Mouse (Mus musculus) NIH3T3 (cell line): ENCODE results near the gene Acap2.

ENCODE experiments used
- DNase-seq: peaks from one replicate; pipeline ENCODE4 v3.0.0-alpha.2; 2012; ENCODE audit warnings: low read depth

Gene Acap2

DNA sequence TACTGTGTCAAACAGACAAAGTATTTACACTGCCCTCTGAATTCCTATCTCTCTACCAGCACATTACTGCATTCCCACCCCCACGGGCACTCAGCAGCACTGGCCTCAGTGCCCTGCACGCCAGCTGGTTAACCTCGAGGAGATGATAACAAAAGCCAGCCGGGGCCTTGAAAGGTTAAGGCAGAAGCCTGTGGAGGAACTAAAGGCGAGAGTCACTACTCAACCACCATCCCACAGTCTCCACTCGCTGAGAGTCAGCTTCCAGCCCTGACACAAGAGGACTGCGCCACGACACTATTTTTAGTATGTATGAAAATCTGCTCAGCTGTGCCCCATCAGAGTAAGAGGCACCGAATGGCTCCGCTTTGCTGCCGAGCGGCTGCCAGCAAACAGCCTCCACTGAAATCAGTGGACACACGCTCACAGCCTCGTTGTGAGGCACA lies 154.8 kb downstream of the Acap2 start:
- no peak for DNase-seq

DNA sequence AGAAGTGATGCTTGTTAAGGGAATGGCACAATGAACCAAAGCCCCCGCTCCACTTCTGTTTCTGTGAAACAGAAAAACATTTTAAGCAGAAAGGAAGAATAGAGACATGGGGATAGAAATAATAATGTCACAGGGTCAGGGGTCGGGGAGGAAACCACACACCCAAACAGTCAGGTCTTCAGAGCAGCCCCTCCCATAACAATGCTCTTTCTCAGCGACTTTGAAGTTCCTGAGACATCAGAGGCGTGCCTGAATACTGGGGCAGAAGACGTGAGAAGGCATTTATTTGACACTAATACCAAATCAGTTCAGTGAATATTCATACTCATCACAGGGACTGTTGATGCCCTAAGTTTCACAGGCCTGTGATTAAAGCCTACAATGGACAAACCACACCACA lies 155.8 kb downstream of the Acap2 start:
- DNase-seq = no peak

DNA sequence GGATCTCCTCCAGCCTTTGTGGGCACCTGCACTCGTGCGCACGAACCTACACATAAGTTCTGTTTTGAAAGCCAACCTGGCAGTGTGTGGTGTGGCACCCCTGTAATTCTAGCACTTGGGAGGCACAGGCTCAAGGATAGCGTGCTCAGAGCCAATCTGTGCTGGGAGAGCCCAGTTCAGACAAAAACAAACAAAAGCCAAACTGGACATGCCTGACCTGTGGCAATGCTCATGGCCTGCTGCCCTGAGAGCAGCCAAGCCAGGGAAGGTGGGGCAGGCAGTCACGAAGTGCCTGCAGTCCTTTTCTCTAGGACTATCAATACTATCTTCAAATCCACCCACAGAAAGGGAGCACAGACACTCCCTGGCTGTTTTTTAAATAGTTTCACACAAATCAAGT lies 157.9 kb downstream of the Acap2 start:
- no peak for DNase-seq
